Mouse (Mus musculus) liver, postnatal 0 days (tissue): ENCODE measurements at regions not wholly inside any gene's neighbourhood (a gene's known extent, or its start where the extent isn't known, plus 50 kb on each side); places are given as distances from the start of the nearest gene placed in this dataset.

ENCODE experiments used
- ATAC-seq: fragments of 200-750 bp; cut with Nextera tagmentation; 2 replicates; pipeline ENCODE4 v1.8.0; 2017; ENCODE audit warnings: mild to moderate bottlenecking, moderate library complexity
- DNase-seq: peaks from one replicate; pipeline ENCODE4 v3.0.0-alpha.2; 2016
- H3K27ac ChIP-seq: fragments of 300-500 bp; sonication (generic); 2 replicates; pipeline ENCODE4 v1.5.1; 2014; ENCODE audit warnings: antibody characterized with exemption, moderate library complexity, mild to moderate bottlenecking, low read depth
- H3K27me3 ChIP-seq: fragments of 300-500 bp; sonication (generic); 2 replicates; pipeline ENCODE4 v1.6.1; 2014; ENCODE audit warnings: low read length, control low read depth, mixed read lengths; ENCODE audit not compliant: insufficient read depth
- H3K36me3 ChIP-seq: fragments of 300-500 bp; sonication (generic); replicated peaks from 2 replicates; pipeline ENCODE4 v1.6.1; 2014; ENCODE audit warnings: mild to moderate bottlenecking, control low read depth, low read length, moderate library complexity, mixed read lengths; ENCODE audit not compliant: insufficient read depth
- H3K4me1 ChIP-seq: fragments of 300-500 bp; sonication (generic); 2 replicates; pipeline ENCODE4 v1.6.1; 2014; ENCODE audit warnings: antibody characterized with exemption, mild to moderate bottlenecking, control low read depth; ENCODE audit not compliant: insufficient read depth
- H3K4me2 ChIP-seq: fragments of 300-500 bp; sonication (generic); 2 replicates; pipeline ENCODE4 v1.6.1; 2014; ENCODE audit warnings: low read depth, mild to moderate bottlenecking, low read length, moderate library complexity, mixed read lengths
- H3K4me3 ChIP-seq: fragments of 300-500 bp; sonication (generic); 2 replicates; pipeline ENCODE4 v1.5.1; 2014; ENCODE audit warnings: low read depth, low read length
- H3K9ac ChIP-seq: fragments of 300-500 bp; sonication (generic); replicated peaks from 2 replicates; pipeline ENCODE4 v1.6.1; 2014; ENCODE audit warnings: mild to moderate bottlenecking, moderate library complexity
- H3K9me3 ChIP-seq: fragments of 300-500 bp; sonication (generic); 2 replicates; pipeline ENCODE4 v1.6.1; 2016; ENCODE audit warnings: mild to moderate bottlenecking, control low read depth, low read length, mixed read lengths
- CTCF ChIP-seq: sonication (generic); IDR thresholded peaks from 2 replicates; pipeline ENCODE4 v1.5.1; 2016; ENCODE audit warnings: antibody characterized with exemption, low read depth
- EP300 ChIP-seq: IDR thresholded peaks from 2 replicates; pipeline ENCODE4 v1.6.1; 2016; ENCODE audit warnings: antibody characterized with exemption, low read depth, mild to moderate bottlenecking
- WGBS: fragments of 180-500 bp; shearing (Covaris S2); extraction: QIAGEN DNeasy Blood & Tissue Kit; methylation state at CpG from one replicate; pipeline ENCODE4 v1.1.7; 2014; ENCODE audit not compliant: insufficient replicate concordance; 5-methylcytosine and 5-hydroxymethylcytosine counted together

- WGBS: 65% methylated on average over 7 of the region's 7 CpGs
These were observed 187.4 kb downstream of the Btg1 start for GRCm38 (mm10) chr10:96804030-96804784.

DNA sequence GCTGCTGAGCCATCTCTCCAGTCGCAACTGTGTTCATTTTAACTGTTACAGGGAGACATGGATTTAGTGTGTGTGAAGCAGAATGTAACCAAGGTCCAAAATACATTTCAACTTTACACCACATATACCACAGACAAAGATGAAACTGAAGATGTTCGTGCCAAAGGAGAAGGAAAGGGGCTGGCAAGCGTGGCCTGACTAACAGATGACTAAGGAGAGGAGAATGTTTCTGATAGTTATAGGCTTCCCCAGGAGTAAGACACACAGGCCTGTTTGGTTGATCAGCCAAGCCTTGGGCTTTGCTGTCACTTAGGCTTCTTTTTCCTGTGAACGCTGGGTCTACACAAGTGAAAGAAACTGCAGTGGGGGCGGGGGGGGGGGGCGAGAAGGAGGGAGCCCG lies 189.8 kb downstream of the Btg1 start:
- ATAC-seq: no peak
- DNase-seq: no peak
- TF ChIP-seq CTCF (no peak), EP300 (no peak)
- H3K9ac ChIP-seq: no peak overlapping the region
- H3K4me1 ChIP-seq: no peaks in the 10 kb centered on the region
- no peak overlapping the region for H3K4me2 ChIP-seq
- no peak overlapping the region for H3K4me3 ChIP-seq
- WGBS: 62% methylated on average over 5 of the region's 7 CpGs
- no peak overlapping the region for H3K27ac ChIP-seq
- no peaks in the 10 kb centered on the region for H3K36me3 ChIP-seq
- no peaks in the 10 kb centered on the region for H3K9me3 ChIP-seq
- H3K27me3 ChIP-seq: no peaks in the 10 kb centered on the region

More at GRCm38 (mm10) chr10:96804030-96804784, 187.4 kb downstream of the Btg1 start:
- no peaks in the 10 kb centered on the region for H3K9me3 ChIP-seq
- no peaks in the 10 kb centered on the region for H3K4me1 ChIP-seq
- TF ChIP-seq CTCF: no peak
- TF ChIP-seq EP300: no peak
- H3K9ac ChIP-seq: no peak overlapping the region
- no peak overlapping the region for H3K4me3 ChIP-seq
- H3K27ac ChIP-seq: no peak overlapping the region
- DNase-seq (no peak), ATAC-seq (no peak)
- H3K36me3 ChIP-seq: no peaks in the 10 kb centered on the region
- no peaks in the 10 kb centered on the region for H3K27me3 ChIP-seq
- no peak overlapping the region for H3K4me2 ChIP-seq

DNA sequence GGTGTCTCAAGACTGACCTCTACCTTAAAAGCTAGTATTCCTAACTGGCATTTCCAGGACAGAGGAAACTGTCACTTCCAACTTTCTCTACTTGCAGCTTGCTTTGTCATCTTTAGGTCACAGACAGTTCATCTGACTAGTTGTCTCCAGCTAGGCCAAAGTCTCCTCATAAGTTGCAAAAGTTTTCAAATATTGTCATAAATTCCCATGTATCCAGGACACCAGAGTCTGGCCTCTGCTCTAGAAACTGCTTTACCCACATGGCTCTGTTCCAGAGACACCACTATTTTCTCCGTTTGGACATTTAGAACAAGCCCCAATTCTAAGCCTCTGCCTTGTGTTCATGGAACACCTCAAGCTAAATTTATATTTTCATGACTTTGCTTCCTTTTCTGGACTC lies 205.0 kb downstream of the Btg1 start:
- H3K4me3 ChIP-seq: no peak overlapping the region
- no peak overlapping the region for H3K9ac ChIP-seq
- 42% methylated on average over 1 of the region's 1 CpGs for whole genome bisulfite sequencing
- H3K4me2 ChIP-seq: no peak overlapping the region
- DNase-seq (no peak), ATAC-seq (peak; percentile 76)
- no peak for TF ChIP-seq CTCF
- TF ChIP-seq EP300: no peak
- no peaks in the 10 kb centered on the region for H3K9me3 ChIP-seq
- H3K36me3 ChIP-seq: no peaks in the 10 kb centered on the region
- H3K27me3 ChIP-seq: no peaks in the 10 kb centered on the region
- H3K4me1 ChIP-seq: peaks cover 3% of the 10 kb centered on the region; the same call in 1 of the 2 replicates
- 0 out of 2 replicates have a peak overlapping the region, but pooled peaks have one; percentile 14 for H3K27ac ChIP-seq

- TF ChIP-seq EP300 (no peak), CTCF (no peak)
These were observed 205.8 kb downstream of the Btg1 start for GRCm38 (mm10) chr10:96822344-96823335.

GRCm38 (mm10) chr10:96826234-96826788 lies 209.5 kb downstream of the Btg1 start:
- TF ChIP-seq CTCF (no peak), EP300 (no peak)
- WGBS: 41% methylated on average over 7 of the region's 7 CpGs
- H3K27ac ChIP-seq: no peak overlapping the region
- no peak overlapping the region for H3K4me3 ChIP-seq
- peaks cover 1% of the 10 kb centered on the region; the same call in 1 of the 2 replicates for H3K4me1 ChIP-seq
- H3K4me2 ChIP-seq: no peak overlapping the region
- no peak overlapping the region for H3K9ac ChIP-seq
- no peaks in the 10 kb centered on the region for H3K27me3 ChIP-seq
- no peaks in the 10 kb centered on the region for H3K9me3 ChIP-seq
- H3K36me3 ChIP-seq: no peaks in the 10 kb centered on the region
- ATAC-seq: no peak
- no peak for DNase-seq

More at GRCm38 (mm10) chr10:96822344-96823335, 205.8 kb downstream of the Btg1 start:
- no peaks in the 10 kb centered on the region for H3K9me3 ChIP-seq
- 0 out of 2 replicates have a peak overlapping the region, but pooled peaks have one; percentile 14 for H3K27ac ChIP-seq
- H3K4me3 ChIP-seq: no peak overlapping the region
- DNase-seq: no peak
- H3K4me2 ChIP-seq: no peak overlapping the region
- H3K36me3 ChIP-seq: no peaks in the 10 kb centered on the region
- WGBS: 59% methylated on average over 7 of the region's 7 CpGs
- no peak for ATAC-seq
- no peaks in the 10 kb centered on the region for H3K27me3 ChIP-seq
- H3K4me1 ChIP-seq: peaks cover 3% of the 10 kb centered on the region; the same call in 1 of the 2 replicates
- H3K9ac ChIP-seq: no peak overlapping the region
